Mouse (Mus musculus) urinary bladder, adult 18-20 months (tissue): ENCODE data around the gene Pard3.

Experiments used
- DNase-seq, 2 experiments: peaks; one replicate each; pipeline ENCODE4 v3.0.0; 2022; ENCODE audit warnings: low spot score in 2 of 2, mixed read lengths in 2 of 2

Gene Pard3

GRCm38 (mm10) chr8:127438625-127439391 is 375.1 kb downstream of the Pard3 start:
- DNase-seq: peak in 1 of 2 experiments; percentile 10

DNA sequence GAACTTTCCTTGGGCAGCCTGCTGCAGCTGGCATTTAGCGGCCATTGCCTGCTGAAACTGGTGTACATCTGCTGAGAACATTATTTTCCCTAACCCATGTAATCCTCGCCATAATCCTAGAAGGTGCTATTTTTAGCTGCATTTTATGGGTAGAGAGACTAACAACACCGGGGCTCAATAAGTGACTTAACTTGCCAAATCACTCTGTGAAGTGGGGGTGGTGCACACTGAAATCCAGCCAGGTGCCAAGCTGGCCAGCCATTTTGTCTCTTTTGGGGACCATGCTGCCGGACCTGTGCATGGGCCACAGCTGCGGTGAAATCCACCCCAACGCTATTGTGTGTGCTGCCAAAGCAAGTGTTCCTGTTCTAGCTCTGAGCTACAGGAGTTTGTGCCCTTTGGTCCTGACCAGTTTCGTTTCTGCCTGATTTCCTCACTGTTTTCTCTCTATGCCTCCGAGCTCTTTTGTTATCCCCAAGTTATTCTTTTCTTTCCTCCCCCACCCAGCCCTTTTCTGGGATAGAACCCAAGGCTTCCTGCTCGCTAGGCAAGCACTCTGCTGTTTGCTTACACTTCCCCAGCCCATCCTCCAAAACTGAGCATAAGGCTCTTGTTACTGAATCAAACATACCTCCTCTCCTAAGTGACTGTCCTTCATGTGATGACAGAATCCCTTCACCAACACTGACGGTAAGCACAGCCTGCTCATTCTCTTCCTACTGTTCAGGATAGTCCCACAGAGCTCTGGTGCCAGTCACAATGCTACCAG is 375.9 kb downstream of the Pard3 start:
- peak in 1 of 2 experiments; percentile 1 for DNase-seq

DNA sequence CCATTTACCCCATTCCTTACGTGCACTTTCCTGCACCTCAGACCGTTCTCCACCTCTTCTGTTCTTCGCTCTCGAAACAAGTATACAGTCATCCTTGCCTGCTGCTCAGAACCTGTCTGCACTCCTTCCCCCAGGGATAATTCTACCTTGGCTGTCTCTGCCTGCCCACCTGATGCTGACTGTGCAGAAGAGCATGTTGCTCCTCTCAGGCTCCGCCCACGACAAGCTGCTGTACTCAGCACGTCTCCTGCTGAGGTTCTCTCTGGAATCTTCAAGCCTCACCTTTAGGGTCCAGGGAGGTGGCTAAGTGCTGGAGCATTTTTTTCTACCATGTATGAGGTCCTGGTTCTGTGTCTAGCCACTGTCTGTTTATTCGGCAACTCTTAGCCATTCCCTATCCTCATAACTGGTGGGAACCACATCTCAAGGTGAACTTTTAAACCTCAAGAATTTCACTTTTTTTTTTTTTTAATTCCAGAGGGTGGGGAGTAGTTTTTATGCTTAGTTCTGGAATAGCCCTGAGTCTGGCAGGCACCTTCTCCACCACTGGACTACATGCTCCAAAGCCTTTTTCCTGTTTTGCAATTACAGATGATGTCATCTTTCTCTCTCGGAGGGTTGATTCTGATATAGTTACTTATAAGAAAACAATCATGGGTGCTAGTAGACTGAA is 376.6 kb downstream of the Pard3 start:
- no peak for DNase-seq

DNA sequence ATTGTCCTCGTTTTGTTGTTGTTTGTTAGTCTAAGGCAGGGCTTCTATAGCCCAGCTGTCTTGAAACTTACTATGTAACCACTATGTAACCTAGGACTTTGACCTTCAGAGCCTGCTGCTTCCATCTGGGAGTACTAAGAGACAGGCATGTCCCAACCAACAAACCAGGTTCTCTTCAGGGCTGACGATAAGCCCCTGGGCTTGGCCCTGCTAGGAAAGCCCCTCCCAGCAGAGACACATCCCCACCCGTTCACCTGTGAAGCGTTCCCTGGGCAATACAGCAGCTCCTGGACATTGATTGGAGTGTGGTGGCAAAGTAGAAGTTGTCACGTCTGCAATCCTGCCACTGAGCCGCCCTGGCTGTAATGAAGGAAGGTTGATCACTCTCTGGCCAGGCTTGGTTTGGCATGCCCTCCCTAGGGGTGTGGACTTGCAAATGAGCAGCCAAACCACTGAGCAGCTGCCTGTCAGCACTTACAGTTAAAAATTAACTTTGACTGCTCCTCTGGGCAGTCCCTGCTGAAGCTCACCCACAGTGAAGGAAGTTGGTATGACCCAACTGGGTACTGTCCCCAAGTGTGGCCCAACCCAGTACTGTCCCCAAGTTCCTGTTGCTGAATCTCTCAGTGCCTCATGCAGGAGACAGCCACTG is 377.3 kb downstream of the Pard3 start:
- DNase-seq: peak; percentile 30 to 59

GRCm38 (mm10) chr8:127447401-127447800 is 383.7 kb downstream of the Pard3 start:
- no peak for DNase-seq

GRCm38 (mm10) chr8:127449066-127449840 is 385.6 kb downstream of the Pard3 start:
- DNase-seq: no peak

DNA sequence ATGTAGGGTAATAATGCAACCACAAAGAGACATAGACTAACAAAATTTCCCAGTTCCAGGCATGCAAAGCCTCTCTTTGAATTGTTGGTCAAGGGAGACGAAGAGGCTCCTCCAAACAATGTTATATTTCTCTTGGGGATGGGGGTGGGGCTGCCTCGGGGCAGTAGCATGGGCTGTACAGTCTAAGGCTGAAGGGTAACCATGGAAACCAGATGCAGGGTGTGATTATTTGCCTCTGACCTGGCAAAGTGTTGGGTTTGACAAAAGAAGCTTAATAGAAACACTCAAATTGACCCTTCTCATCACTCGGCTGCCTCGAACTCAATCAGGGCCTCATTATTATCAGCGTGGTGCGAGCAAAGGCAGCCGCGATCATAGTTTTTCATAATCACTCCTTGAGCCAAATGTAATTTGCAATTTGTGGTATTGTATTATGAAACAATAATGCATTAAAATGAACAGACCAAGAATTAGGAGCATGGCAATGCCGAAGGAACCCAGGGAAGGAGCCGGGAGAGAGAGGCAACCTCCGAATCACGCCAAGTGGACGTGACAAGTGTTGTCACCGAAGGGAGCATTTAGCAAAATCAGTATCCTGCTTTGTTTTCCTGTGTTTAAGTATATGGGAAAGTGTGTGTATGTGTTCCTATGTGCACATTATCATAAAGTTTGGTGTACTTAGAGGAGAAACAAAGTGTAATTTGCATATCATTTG is 387.4 kb downstream of the Pard3 start:
- no peak for DNase-seq

- DNase-seq: no peak
Observed at GRCm38 (mm10) chr8:127452364-127452763, 388.7 kb downstream of the Pard3 start.

DNA sequence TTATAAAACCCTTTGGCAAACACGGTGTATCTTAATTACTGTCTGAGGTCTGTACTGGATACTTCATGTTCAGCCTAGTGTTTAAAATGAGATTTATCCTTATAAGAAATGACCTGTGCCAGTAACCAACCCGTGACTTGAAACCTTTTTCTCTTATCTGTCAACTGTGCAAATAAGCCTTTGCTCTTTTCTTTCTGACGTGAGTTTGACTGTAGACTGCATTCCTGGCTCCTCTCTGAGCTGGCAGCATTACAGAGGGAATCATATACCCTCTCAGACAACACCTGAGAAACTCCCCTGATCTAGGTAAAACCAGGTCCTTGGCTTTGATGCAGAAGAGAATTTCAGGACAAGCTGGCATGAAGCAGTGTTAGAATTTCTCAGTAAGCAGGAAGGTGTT is 394.2 kb downstream of the Pard3 start:
- DNase-seq: no peak

GRCm38 (mm10) chr8:127461173-127461572 is 397.5 kb downstream of the Pard3 start:
- no peak for DNase-seq

DNA sequence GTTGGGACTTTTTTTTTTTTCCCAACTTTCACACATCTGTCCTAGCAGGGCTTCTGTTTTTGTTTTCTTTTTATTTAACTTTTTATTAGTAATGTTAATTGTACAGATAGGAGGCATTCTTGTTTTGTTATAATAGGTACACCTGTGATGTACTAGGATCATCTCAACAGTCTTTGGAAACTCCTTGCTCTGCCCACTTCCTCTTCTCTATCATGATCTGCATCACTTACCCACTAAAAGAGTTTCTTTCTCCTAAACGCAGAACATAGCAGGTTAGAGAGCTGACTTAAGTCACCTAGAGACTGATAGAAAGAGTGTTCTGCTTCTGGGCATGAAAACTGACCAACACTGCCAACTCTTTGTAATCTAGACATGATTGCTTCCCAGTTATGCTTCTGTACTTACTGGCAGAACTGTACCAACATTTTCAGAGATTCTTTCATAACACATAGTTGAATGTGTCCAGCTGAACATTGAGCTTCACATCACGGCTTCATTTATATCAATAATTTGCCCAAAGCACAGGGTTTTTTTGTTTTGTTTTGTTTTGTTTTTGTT is 398.8 kb downstream of the Pard3 start:
- DNase-seq: no peak

- DNase-seq: no peak
Observed at GRCm38 (mm10) chr8:127464300-127464699, 400.6 kb downstream of the Pard3 start.

DNA sequence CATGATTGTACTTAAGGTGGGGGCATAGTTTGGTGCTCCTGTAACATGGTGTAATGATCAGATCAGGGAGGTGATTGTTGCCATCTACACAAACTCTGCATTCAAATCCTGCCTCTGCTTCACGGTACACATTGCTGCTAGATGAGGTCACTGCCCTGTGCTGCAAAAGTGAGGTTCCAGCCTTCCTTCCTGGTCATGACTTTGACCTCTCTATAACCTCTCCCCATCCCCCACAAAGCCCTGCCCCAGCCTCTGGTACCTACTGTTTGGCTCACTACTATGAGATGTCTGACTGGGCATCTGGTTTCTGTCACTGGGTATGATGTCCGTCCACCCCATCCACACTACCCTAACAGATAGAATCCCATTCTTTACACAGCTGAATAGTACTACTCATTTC is 408.5 kb downstream of the Pard3 start:
- no peak for DNase-seq

DNA sequence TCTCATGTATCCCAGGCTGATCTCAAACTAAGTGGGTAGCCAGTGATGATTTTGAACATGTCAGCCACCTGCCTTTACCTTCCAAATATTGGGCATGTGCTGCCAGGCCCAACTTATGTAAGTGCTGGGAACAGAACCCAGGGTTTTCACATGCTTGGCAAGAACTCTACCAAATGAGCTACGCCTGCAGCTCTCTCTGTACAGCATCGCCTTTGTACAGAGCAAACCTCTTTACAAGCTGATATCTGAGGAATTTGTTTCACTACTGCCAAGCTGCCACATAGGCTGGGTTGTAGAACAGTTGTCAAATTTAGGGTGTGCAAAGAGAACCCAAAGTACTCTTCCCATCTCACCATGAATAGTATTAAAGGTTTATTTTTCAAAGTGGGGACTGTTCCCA is 416.3 kb downstream of the Pard3 start:
- DNase-seq: no peak

GRCm38 (mm10) chr8:127485618-127486017 is 421.9 kb downstream of the Pard3 start:
- no peak for DNase-seq

DNA sequence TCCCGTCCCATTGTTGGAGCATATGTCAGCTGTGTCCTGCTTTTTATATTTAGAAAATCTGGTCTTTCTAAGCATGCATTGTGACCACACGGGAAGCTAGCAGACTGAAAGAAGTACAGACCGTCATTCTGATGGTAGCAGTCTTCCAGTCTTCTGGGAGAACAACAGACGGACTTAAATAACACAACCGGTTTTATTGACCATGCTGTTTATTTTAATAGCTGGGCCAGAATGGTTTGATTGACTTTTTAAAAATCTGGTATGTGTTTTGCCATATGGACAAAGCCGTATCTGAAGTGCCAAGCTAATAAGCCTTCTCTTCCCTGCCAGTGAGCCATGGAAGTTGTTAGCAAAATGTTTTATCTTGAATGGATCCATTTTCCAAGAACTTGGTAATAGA is 428.3 kb downstream of the Pard3 start:
- no peak for DNase-seq

GRCm38 (mm10) chr8:127495226-127495780 is 431.6 kb downstream of the Pard3 start:
- no peak for DNase-seq

DNA sequence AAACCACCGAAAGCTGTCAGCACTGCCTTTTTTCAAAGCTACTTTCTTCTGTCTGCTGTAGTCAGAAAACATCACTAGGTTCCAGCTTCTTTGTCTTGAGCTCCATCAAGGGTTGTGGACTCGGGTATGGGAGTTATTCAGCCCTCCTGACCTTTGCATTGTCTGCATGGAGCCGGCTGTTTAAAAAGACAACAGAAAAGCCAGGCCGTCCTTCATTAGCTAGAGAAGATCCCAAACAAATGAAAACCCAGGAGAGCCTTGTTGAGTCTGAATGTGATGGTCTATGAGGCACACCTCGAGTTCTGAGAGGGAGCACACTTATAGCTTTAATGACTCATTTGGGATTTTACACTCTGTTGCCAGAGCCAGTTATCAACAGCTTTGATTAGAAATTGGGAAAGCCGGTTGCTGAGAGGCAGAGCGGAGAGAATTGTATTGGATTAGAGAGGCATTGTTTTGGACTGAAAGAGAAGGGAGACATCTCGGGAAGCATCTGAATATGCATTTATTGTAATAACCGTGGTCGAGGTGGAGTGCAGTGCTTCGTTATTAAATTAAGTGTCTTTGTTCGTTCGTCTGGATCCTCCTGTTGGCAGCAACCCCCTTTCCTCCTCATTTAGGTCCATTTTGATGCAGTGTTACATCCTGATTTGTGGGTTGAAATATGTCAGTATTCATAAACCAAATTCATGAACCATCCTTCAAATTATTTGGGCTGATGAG is 435.5 kb downstream of the Pard3 start:
- DNase-seq: no peak

DNA sequence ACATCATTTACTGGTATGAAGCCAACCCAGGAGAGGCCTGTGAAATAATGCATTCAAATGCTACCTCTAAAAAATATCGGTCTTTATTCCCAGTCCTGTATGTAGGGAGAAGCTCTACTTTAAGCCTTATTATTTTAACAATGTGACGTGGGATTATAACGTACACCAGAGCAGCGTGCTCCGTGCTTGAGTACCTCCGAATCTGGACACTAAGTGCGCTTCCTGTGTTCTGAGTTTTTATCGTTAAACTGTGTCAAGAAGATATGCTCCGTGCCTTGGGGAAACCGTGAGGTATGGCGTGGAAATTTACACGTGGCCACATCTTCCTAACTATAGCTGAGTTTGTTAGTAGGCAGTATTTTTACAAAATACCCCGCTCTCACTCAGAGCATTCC is 436.0 kb downstream of the Pard3 start:
- DNase-seq: no peak
